Mouse (Mus musculus): ENCODE measurements around the gene Lhfpl5. TPM values are rescaled to one million over a fixed set of nuclear protein-coding genes. Genes with fewer than 3 reads are reported as not detected.

Gene Lhfpl5
- polyA plus RNA-seq, 1 experiment from 2014 or later, result 0.32 TPM

DNA sequence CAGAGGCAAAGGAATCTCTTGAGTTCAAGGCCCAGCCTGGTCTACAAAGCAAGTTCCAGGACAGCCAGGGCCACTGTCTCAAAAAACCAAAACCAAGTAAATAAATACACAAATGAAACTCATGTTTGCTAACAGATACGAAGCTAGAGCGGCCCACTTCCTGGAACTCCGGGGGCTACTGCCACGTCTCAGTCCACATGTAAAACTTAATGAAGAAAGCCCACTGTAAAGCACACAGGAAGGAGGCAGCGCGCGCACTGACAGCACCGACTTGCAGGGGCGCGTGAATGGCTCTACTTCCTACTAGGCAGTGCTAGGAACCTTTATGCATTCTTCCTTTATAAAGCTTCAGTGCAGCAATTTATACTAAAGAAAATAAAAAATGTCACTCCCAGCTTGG lies 42.2 kb downstream of the Lhfpl5 start:
- Histone ChIP-seq H3K9me3 (replicated peaks) (no peaks in the 10 kb centered on the region), H3K9ac (no peak overlapping the region; the same call in 1 of the 2 replicates), H3K27ac (peak overlapping the region; percentile 38; the same call in 1 of the 2 replicates), H3K4me1 (peaks cover 84% of the 10 kb centered on the region), H3K4me3 (no peak overlapping the region), H3K27me3 (replicated peaks) (no peaks in the 10 kb centered on the region), H3K4me2 (peak overlapping the region; percentile 37), H3K36me3 (peaks cover 51% of the 10 kb centered on the region)
- 66% methylated on average over 10 of the region's 10 CpGs for WGBS (ENCODE audit: insufficient replicate concordance)
- no peak for ATAC-seq

DNA sequence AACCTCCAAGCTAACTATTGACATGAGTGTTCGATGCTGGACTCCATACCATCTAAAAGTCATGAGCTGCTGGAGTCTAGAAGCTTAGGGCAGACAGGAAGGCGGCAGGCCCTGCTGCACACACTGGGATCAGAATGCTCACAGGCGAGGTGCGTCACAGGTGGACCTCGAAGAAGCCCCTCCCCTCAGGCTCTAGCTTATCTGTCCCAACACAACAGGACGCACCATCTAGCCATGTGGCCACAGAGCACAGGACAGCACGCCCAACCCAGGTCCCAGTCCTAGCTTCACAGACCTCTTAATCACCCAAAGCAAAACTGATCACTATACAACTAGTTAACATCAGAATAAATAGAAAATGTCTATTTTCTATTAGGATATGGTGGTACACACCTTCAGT lies 42.7 kb downstream of the Lhfpl5 start:
- H3K4me2 ChIP-seq, result peak overlapping the region; percentile 37
- no peak overlapping the region for H3K4me3 ChIP-seq
- peaks cover 51% of the 10 kb centered on the region for H3K36me3 ChIP-seq
- peak overlapping the region; percentile 24; the same call in 1 of the 2 replicates for H3K9ac ChIP-seq
- no peaks in the 10 kb centered on the region for H3K9me3 ChIP-seq (replicated peaks)
- H3K27me3 ChIP-seq (replicated peaks), result no peaks in the 10 kb centered on the region
- peak; percentile 44 for ATAC-seq
- peak overlapping the region; percentile 38; the same call in 1 of the 2 replicates for H3K27ac ChIP-seq
- WGBS (ENCODE audit: insufficient replicate concordance), result 31% methylated on average over 7 of the region's 7 CpGs
- peaks cover 82% of the 10 kb centered on the region for H3K4me1 ChIP-seq

DNA sequence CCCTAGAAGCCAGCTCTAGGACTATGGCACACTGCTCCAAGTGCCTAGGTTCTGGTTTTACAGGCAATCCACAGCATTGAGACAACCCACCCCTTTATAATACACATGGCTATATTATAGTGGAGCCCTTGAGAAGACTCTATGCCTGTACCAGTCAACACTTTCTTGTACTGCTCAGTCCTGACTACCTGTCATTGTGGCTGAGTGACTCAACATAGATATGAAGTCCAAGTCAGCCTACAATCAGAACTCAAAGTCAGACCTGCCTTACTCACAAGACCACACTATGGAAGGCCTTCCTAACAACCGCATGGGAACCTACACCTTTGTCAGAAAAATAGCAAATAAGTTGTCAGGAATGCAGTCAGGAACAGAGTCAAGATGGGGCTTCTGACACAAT lies 43.3 kb downstream of the Lhfpl5 start:
- no peak for ATAC-seq
- Histone ChIP-seq H3K4me3 (no peak overlapping the region), H3K27me3 (replicated peaks) (no peaks in the 10 kb centered on the region), H3K9me3 (replicated peaks) (no peaks in the 10 kb centered on the region), H3K36me3 (peaks cover 48% of the 10 kb centered on the region), H3K27ac (0 out of 2 replicates have a peak overlapping the region, but pooled peaks have one; percentile 38), H3K4me1 (peaks cover 75% of the 10 kb centered on the region), H3K4me2 (peak overlapping the region; percentile 37), H3K9ac (no peak overlapping the region)
- WGBS (ENCODE audit: insufficient replicate concordance), result 83% methylated on average over 1 of the region's 1 CpGs

DNA sequence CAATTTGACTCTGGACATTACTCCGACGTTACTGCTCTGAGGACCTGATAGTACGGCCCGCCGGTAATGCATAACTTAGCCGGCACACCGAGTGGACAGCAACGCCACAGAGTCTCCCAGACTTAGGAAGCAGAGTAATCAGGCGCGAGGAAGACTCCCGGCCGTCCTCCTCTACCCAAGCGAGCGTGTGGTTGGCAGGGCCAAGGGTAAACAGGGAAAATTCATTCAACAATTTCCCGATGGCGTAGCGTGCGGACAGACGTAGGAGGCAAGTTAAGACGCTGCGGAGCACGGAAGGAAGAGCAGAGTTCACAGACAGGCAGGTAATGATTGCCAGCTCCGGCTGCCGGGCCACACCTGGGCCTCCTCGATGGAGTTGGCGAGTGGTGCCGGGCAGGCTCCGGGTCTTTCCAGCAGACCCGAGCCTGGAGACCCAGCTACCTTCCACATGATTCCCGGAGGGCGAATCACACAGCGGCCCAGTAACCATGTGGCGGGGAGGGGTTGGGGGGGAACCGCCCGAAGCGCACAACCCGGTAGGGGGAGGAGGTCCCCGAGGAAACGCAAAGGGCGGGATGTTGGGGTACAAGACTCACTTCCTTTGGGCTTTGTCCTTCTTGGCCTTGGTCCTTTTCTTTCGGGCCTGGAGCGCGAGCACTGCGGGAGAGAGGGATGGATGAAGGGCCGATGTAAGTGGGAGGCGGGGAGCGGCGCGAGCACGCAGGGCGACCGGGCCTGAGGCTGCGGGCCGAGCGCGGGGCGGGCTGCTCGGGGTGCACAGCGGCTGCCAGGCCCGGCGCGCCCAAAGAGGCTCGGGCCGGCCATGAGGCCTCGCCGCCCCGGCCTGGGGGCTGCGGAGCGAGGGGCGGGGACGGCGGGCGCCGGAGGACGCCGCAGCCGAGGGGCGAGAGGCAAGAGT lies 46.2 kb downstream of the Lhfpl5 start:
- H3K27me3 ChIP-seq (replicated peaks), result 0 out of 2 replicates have a peak, but pooled peaks cover 2% of the 10 kb centered on the region
- H3K4me2 ChIP-seq, result peak overlapping the region; percentile 88
- peak; percentile 65 for ATAC-seq
- peak overlapping the region; percentile 94 for H3K4me3 ChIP-seq
- H3K9ac ChIP-seq, result peak overlapping the region; percentile 94
- H3K9me3 ChIP-seq (replicated peaks), result no peaks in the 10 kb centered on the region
- under 1% methylated on average over 70 of the region's 78 CpGs for WGBS (ENCODE audit: insufficient replicate concordance)
- peaks cover 52% of the 10 kb centered on the region for H3K4me1 ChIP-seq
- H3K27ac ChIP-seq, result peak overlapping the region; percentile 83
- peaks cover 24% of the 10 kb centered on the region for H3K36me3 ChIP-seq

DNA sequence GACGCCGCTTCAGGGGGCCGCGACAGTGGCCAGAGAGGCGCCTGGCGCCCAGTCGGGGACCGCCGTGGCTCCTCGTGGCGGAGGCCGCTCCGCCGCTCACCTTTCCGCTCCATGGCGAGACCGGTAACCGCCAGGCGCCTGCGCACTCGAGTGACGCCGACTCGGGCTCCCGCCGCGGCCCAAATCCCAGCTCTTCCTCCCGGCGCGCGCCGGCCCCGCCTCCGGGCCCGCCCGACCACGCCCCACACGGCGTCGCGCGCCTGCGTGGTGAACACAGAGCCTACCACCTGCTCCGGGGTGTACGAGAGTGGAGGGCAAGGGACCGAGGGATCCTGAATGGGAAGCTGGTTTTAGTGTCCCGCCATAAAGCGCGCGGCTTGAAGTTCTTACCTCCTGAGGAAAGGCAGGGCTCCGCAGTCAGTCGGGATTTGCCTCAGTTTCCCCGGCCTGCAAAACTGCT lies 46.9 kb downstream of the Lhfpl5 start, which contains the start of gene Srpk1:
Srpk1 (minus strand) TSS at position 410 of the 460 bp plus-strand sequence.
- H3K9ac ChIP-seq, result peak within 1 kb of the TSS; percentile 94
- peaks cover 48% of the 10 kb centered on the region for H3K4me1 ChIP-seq
- 0 out of 2 replicates have a peak, but pooled peaks cover 9% of the 10 kb centered on the region for H3K27me3 ChIP-seq (replicated peaks)
- ATAC-seq, result peak; percentile 89
- no peaks in the 10 kb centered on the region for H3K9me3 ChIP-seq (replicated peaks)
- H3K4me3 ChIP-seq, result peak within 1 kb of the TSS; percentile 94
- under 1% methylated on average over 53 of the region's 53 CpGs for WGBS (ENCODE audit: insufficient replicate concordance)
- H3K27ac ChIP-seq, result peak within 1 kb of the TSS; percentile 83
- H3K36me3 ChIP-seq, result peaks cover 22% of the 10 kb centered on the region
- peak within 1 kb of the TSS; percentile 88 for H3K4me2 ChIP-seq

DNA sequence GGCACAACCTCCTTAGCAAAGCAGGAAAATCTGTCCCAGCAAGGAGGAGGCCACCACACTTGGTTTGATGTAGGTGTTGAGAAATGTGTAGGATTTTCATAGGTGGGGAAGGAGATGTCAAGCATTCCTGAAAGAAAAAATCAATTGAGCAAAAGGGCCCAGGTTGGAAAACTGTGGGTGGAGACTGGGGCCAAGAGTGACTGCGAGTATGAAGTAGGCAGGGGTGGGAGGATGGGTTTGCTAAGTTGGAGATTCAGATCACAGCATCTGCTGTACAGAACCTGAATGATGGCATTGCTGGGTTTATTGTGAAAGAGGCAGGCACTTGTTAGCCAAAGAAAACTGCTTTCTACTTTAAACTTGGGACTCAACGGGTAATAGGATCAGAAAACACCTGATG lies 49.4 kb downstream of the Lhfpl5 start:
- no peak overlapping the region for H3K27ac ChIP-seq
- ATAC-seq, result no peak
- peaks cover 9% of the 10 kb centered on the region for H3K36me3 ChIP-seq
- H3K4me2 ChIP-seq, result no peak overlapping the region
- H3K4me1 ChIP-seq, result peaks cover 36% of the 10 kb centered on the region
- H3K4me3 ChIP-seq, result no peak overlapping the region
- no peak overlapping the region for H3K9ac ChIP-seq
- H3K9me3 ChIP-seq (replicated peaks), result no peaks in the 10 kb centered on the region
- H3K27me3 ChIP-seq (replicated peaks), result peaks cover 9% of the 10 kb centered on the region; the same call in 1 of the 2 replicates
- WGBS (ENCODE audit: insufficient replicate concordance), result 55% methylated on average over 2 of the region's 2 CpGs

DNA sequence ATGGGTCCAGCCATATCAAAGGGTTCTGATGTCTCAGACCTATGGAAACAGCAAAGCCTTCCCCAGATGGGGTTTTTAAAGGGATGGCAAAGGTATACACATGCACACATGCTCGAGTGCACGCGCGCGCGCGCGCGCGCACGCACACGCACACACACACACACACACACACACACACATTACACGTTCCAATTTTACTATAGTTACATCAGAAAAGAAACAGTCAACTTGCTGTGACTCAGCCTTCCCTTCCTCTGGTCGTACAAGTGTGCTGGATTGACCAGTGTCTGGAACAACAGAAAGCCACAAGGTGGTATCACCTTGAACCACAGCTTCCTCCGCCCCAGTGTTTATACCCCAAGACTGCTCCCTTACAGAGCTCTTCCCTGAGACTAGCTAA lies 49.9 kb downstream of the Lhfpl5 start:
- peaks cover 31% of the 10 kb centered on the region for H3K4me1 ChIP-seq
- H3K9me3 ChIP-seq (replicated peaks), result no peaks in the 10 kb centered on the region
- H3K4me2 ChIP-seq, result no peak overlapping the region
- H3K27me3 ChIP-seq (replicated peaks), result peaks cover 9% of the 10 kb centered on the region; the same call in 1 of the 2 replicates
- WGBS (ENCODE audit: insufficient replicate concordance), result 75% methylated on average over 15 of the region's 15 CpGs
- ATAC-seq, result no peak
- peaks cover 4% of the 10 kb centered on the region for H3K36me3 ChIP-seq
- no peak overlapping the region for H3K27ac ChIP-seq
- H3K9ac ChIP-seq, result no peak overlapping the region
- H3K4me3 ChIP-seq, result no peak overlapping the region

DNA sequence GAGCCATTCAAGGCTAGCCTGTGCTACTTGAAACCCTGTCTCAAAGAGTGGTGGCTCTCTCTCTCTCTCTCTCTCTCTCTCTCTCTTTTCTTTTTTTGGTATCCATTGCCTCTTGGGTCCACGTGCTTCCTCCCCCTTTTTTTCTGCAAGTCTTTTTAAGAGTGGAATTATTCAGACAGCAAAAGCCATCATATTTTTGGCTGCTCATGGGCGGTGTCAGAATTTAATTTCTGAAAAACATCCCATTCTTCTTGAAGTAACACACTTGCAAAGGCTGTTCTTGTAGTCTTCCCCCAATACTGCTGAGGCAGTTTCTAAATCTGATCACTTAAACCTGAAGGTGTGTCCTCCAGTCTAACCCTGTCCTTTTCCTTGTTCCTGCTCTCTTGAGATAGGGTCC lies 51.5 kb downstream of the Lhfpl5 start:
- 60% methylated on average over 2 of the region's 2 CpGs for WGBS (ENCODE audit: insufficient replicate concordance)
- H3K27me3 ChIP-seq (replicated peaks), result peaks cover 9% of the 10 kb centered on the region; the same call in 1 of the 2 replicates
- H3K4me1 ChIP-seq, result peaks cover 18% of the 10 kb centered on the region
- no peak overlapping the region for H3K27ac ChIP-seq
- no peak for ATAC-seq
- no peaks in the 10 kb centered on the region for H3K36me3 ChIP-seq
- H3K4me2 ChIP-seq, result no peak overlapping the region
- no peaks in the 10 kb centered on the region for H3K9me3 ChIP-seq (replicated peaks)
- no peak overlapping the region for H3K9ac ChIP-seq
- H3K4me3 ChIP-seq, result no peak overlapping the region

DNA sequence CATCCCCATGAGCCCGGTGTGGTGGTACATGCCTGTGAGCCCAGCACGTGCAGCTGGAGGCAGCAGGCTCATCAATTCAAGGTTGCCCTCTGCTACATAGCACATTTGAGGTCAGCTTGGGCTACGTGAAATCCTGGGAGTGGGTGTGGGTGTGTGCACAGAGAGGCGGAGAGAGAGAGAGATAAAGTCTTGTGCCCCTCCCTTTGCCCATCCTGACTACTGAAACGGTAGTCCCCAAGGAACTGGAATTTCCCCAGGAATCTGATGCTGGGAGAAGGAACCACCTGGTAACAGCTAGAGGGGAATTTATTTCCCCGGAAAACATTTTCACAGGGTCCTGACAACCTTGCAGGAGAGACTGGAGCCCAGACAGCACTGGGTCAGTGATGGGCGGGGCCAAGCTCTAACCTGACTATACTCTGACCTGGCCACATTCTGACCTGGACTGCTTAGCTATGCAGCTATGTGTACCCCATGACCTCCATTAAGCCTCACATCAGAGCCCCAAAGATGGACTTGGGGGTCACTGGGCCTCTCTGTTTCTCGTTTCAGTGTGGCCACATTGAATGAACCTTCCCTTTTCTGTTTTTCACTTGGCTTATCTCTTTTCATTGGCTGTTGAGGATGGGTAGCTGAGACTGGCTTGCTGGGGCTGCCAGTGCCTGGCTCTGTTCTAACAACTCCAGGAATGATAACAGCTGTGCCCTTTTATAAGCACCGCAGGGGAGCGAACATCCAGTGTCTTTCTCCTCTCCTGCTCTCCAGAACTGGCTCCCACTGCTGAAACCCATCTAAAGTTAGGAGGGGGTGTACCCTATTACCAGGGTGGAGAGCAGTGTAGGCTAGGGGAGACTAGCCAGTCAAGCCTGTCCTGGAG lies 53.0 kb downstream of the Lhfpl5 start:
- 40% methylated on average over 10 of the region's 10 CpGs for WGBS (ENCODE audit: insufficient replicate concordance)

DNA sequence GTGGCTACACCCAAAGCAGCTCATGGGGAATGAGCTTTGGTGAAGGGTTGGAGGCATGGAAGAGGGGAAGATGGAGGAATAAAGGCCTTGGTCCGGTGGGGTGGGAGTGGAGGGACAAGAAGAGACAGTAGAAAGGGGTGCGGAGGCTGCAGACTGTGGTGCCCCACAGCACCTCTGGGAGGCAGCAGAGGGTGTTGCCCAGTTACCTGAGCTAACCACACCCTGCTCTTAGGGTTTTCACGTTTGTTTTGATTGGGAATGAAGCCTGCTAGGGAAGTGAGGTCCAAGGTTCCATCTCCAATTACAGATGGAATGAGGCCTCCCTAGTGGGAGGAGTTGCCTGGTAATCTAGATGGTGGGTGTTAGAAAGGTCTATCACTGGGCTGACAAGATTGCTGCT lies 53.7 kb downstream of the Lhfpl5 start:
- H3K4me3 ChIP-seq, result no peak overlapping the region
- peaks cover 13% of the 10 kb centered on the region for H3K4me1 ChIP-seq
- H3K36me3 ChIP-seq, result no peaks in the 10 kb centered on the region
- ATAC-seq, result no peak
- H3K27me3 ChIP-seq (replicated peaks), result peaks cover 14% of the 10 kb centered on the region; the same call in 1 of the 2 replicates
- no peak overlapping the region for H3K9ac ChIP-seq
- no peaks in the 10 kb centered on the region for H3K9me3 ChIP-seq (replicated peaks)
- H3K4me2 ChIP-seq, result no peak overlapping the region
- no peak overlapping the region for H3K27ac ChIP-seq
- WGBS (ENCODE audit: insufficient replicate concordance), result 21% methylated on average over 3 of the region's 3 CpGs

More for the DNA sequence above, 53.0 kb downstream of the Lhfpl5 start:
- no peaks in the 10 kb centered on the region for H3K9me3 ChIP-seq (replicated peaks)
- H3K27me3 ChIP-seq (replicated peaks), result peaks cover 14% of the 10 kb centered on the region; the same call in 1 of the 2 replicates
- no peak for ATAC-seq
- no peak overlapping the region for H3K4me3 ChIP-seq
- H3K9ac ChIP-seq, result no peak overlapping the region
- no peak overlapping the region for H3K27ac ChIP-seq
- no peak overlapping the region for H3K4me2 ChIP-seq
- H3K36me3 ChIP-seq, result no peaks in the 10 kb centered on the region
- peaks cover 13% of the 10 kb centered on the region for H3K4me1 ChIP-seq

All from liver, embryonic 12.5 days (tissue).